Mouse (Mus musculus) hindbrain, embryonic 10.5 days (tissue): ENCODE data around the gene Ambra1. TPM values are rescaled to one million over a fixed set of nuclear protein-coding genes. Genes with fewer than 3 reads are reported as not detected.
A peak's percentile ranks its signal among the peaks of the same experiment; 100 is the strongest.

Source experiments
- DNase-seq: peaks from one replicate; pipeline ENCODE4 v3.0.0-alpha.2; 2017; ENCODE audit warnings: low spot score
- H3K27ac ChIP-seq: fragments of 300-500 bp; sonication (generic); 2 replicates; pipeline ENCODE4 v1.5.1; 2016; ENCODE audit warnings: mild to moderate bottlenecking, moderate library complexity
- H3K27me3 ChIP-seq: fragments of 300-500 bp; sonication (generic); 2 replicates; pipeline ENCODE4 v1.6.1; 2016; ENCODE audit warnings: mild to moderate bottlenecking; ENCODE audit not compliant: poor library complexity, insufficient read depth, severe bottlenecking
- H3K36me3 ChIP-seq: fragments of 300-500 bp; sonication (generic); 2 replicates; pipeline ENCODE4 v1.6.1; 2016; ENCODE audit warnings: mild to moderate bottlenecking, moderate library complexity
- H3K4me1 ChIP-seq: fragments of 300-500 bp; sonication (generic); replicated peaks from 2 replicates; pipeline ENCODE4 v1.6.1; 2016; ENCODE audit warnings: mild to moderate bottlenecking
- H3K4me3 ChIP-seq: fragments of 300-500 bp; sonication (generic); 2 replicates; pipeline ENCODE4 v1.5.1; 2016; ENCODE audit warnings: mild to moderate bottlenecking, moderate library complexity
- H3K9me3 ChIP-seq: fragments of 300-500 bp; sonication (generic); 2 replicates; pipeline ENCODE4 v1.6.1; 2016; ENCODE audit warnings: mild to moderate bottlenecking, moderate library complexity
- WGBS: fragments of 180-500 bp; shearing (Covaris S2); methylation state at CpG from one replicate; pipeline ENCODE4 v1.1.7; 2016; 5-methylcytosine and 5-hydroxymethylcytosine counted together
- polyA plus RNA-seq: library from polyadenylated mRNA; unstranded; fragments of >200 nt; fragmentation: Nextera tagmentation; extraction: Ambion mirVana; gene quantifications from 2 replicates; pipeline ENCODE4 v1.2.1, GENCODE M21; 2016

The Ambra1 gene
- polyA plus RNA-seq, 1 experiment from 2014 or later = 25.7 TPM

- peak; percentile 17 for DNase-seq
- Histone ChIP-seq H3K27me3 (peaks cover 70% of the 10 kb centered on the region), H3K4me3 (no peak overlapping the region), H3K4me1 (peaks cover 45% of the 10 kb centered on the region), H3K27ac (peak overlapping the region; percentile 74), H3K36me3 (no peaks in the 10 kb centered on the region), H3K9me3 (no peaks in the 10 kb centered on the region)
- WGBS = 70% methylated on average over 11 of the region's 11 CpGs
Observed at GRCm38 (mm10) chr2:91967962-91968361, 238.0 kb downstream of the Ambra1 start.

Other genes starting within 250 kb of the Ambra1 start
- gene Ckap5, start 203.4 kb upstream of the Ambra1 start, polyA plus RNA-seq = 125 and 144 TPM in 2 replicates
- 0.20 TPM in 1 of 2 replicates, not detected in the other for gene F2, start 93.7 kb upstream of the Ambra1 start, polyA plus RNA-seq
- 11.8 and 13.4 TPM in 2 replicates for gene Zfp408, start 80.3 kb upstream of the Ambra1 start, polyA plus RNA-seq
- 78.8 and 96.3 TPM in 2 replicates for gene Arhgap1, start 80.3 kb upstream of the Ambra1 start, polyA plus RNA-seq
- gene Atg13, start 19.6 kb upstream of the Ambra1 start, polyA plus RNA-seq = 24.0 and 31.0 TPM in 2 replicates
- gene Harbi1, start 19.3 kb upstream of the Ambra1 start, polyA plus RNA-seq = 20.8 and 20.9 TPM in 2 replicates
- 0.48 and 0.95 TPM in 2 replicates for gene Chrm4, start 197.1 kb downstream of the Ambra1 start, polyA plus RNA-seq
- 1,375 and 1,717 TPM in 2 replicates for gene Mdk, start 202.2 kb downstream of the Ambra1 start, polyA plus RNA-seq
- 0.18 and 0.25 TPM in 2 replicates for gene Gm9821, start 215.6 kb downstream of the Ambra1 start, polyA plus RNA-seq
- gene Dgkz, start 245.7 kb downstream of the Ambra1 start, polyA plus RNA-seq = 36.3 and 39.4 TPM in 2 replicates